Mouse (Mus musculus) lung, postnatal 0 days (tissue): ENCODE results near the gene Stard10.

Experiments used
- CTCF ChIP-seq: IDR thresholded peaks from 2 replicates; pipeline ENCODE4 v1.5.1; 2016; ENCODE audit warnings: antibody characterized with exemption, mild to moderate bottlenecking
- EP300 ChIP-seq: IDR thresholded peaks from 2 replicates; pipeline ENCODE4 v1.6.1; 2016; ENCODE audit warnings: antibody characterized with exemption, mild to moderate bottlenecking, control low read depth

DNA sequence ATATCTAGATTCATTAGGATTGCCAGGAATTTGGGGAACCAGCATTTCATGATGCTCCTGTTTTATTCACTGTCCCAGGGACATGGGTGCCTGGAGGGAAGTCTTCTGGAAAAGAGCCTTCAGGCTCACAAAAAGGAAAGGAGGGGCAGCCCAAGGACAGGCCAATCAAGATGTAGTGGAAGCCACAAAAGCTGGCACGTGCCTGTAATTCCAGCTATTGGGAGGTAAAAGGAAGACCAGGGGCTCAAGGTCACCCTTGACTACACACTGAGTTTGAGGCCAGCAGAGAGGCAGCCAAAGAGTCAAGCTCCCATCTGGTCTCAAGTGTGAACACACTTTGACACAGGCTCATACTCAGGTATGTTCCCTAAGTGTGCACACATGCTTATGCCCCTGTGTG lies 21.4 kb upstream of the Stard10 start:
- TF ChIP-seq CTCF (no peak), EP300 (no peak)
